ENCODE assay signal across 22 mouse cellular contexts in the genomic region with DNA sequence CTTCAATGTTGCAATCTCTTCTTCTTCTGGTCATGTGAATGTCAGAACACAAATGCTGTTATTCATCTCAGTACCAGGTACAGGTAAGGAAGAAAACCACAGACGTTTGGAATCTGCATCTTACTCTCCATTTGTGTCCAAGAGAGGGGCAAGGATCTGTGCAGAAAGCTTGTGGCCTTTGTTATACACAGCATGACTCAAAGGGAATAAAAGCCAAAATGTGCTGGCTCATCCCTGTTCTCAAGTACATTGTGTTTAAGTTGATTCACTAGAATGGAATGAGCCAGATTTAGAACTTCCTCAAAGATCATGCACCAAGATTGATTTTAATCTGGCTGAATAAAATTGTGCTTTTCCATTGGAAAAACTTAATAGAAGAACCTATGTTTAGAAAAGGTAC.
A peak's percentile ranks its signal among the peaks of the same experiment; 100 is the strongest.
DNase-seq lines count a peak whose midpoint lies in the region; TF ChIP-seq lines count a peak whose summit lies in the region.
"Had no signal": no experiment of that assay in that cellular context is flagged by ENCODE, and none has a peak within 500 bp of the region (broad histone marks: within the 10 kb centered on the region; RNA-seq: fewer than 3 reads in every experiment).

No protein-coding gene starts in this region.

- TF ChIP-seq CTCF in C2C12 (IDR thresholded peaks at IDR 0.05; ENCODE audit: control insufficient read depth, insufficient read depth, insufficient read length): no peak

- H3K4me3 ChIP-seq in C2C12 (ENCODE audit: insufficient read depth, poor library complexity, severe bottlenecking): no peak overlapping the region
- H3K4me3 ChIP-seq: heart, adult 2 months; heart, embryonic 12.5 days; kidney, embryonic 15.5 days; layer of hippocampus, adult 2 months; liver, embryonic 12.5 days had no signal

- no peaks in the 10 kb centered on the region for H3K79me3 ChIP-seq in C2C12 (ENCODE audit: low read depth)

- intact Hi-C loops in heart, postnatal 25 days (cut with DNase I): no loop called here
- intact Hi-C loops in heart, postnatal 10 days (cut with DNase I): no loop called here

- DNase-seq in adrenal gland, adult (ENCODE audit: inconsistent age in 2 of 2, low spot score in 1 of 2): peak; percentile 33 to 68
- DNase-seq in adrenal gland, postnatal 4 days (ENCODE audit: low spot score in 2 of 2): no peak
- peak; percentile 85 for DNase-seq in R1 (ENCODE audit: low read depth, low spot score)
- DNase-seq in fat pad, adult 2 months (ENCODE audit: extremely low read depth, low read depth, low spot score): peak; percentile 11
- DNase-seq in ovary, postnatal 10 days (ENCODE audit: low spot score): no peak
- DNase-seq in heart, postnatal 25 days (ENCODE audit: low spot score): no peak
- no peak for DNase-seq in heart, postnatal 10 days
- DNase-seq: cerebellum, adult 11 months; cerebellum, adult 9-11 months; heart, adult 2 months; kidney, adult 18-20 months; kidney, postnatal 36 days; liver, postnatal 0 days; lung, postnatal 36 days; right cerebral cortex, postnatal 4 days; thymus, postnatal 4 days had no signal

- peaks cover 4% of the 10 kb centered on the region for H3K36me3 ChIP-seq in C2C12 (ENCODE audit: control insufficient read depth, insufficient read depth)
- H3K36me3 ChIP-seq: heart, embryonic 12.5 days; kidney, embryonic 15.5 days; liver, embryonic 12.5 days had no signal

- H3ac ChIP-seq in C2C12 (ENCODE audit: control insufficient read depth, insufficient read length, low read depth): no peak overlapping the region

- H3K27me3 ChIP-seq in C2C12 (ENCODE audit: control insufficient read depth, insufficient read depth, insufficient read length): no peaks in the 10 kb centered on the region
- H3K27me3 ChIP-seq: heart, embryonic 12.5 days; kidney, embryonic 15.5 days; liver, embryonic 12.5 days; Patski had no signal

- no peaks in the 10 kb centered on the region for H3K79me2 ChIP-seq in C2C12 (ENCODE audit: control insufficient read depth, insufficient read depth)

TF ChIP-seq in C2C12, 6 proteins besides CTCF, POLR2A, EP300 and RAD21:
- TF ChIP-seq MAX (IDR thresholded peaks at IDR 0.05) (no peak), CEBPB (IDR thresholded peaks at IDR 0.05; ENCODE audit: low read depth) (peak; percentile 41)

Comparison
In these comparisons a context has a peak if more than half of its experiments do, and no peak if none do; other contexts are left out.
1. DNase-seq: peak in adrenal gland, adult (2 of 2), R1 (single experiment) and fat pad, adult 2 months (single experiment); none in adrenal gland, postnatal 4 days (0 of 2), ovary, postnatal 10 days (single experiment), heart, postnatal 25 days (single experiment) and heart, postnatal 10 days (0 of 2).